Mouse (Mus musculus): ENCODE data around the gene Hopx.

Gene Hopx

GRCm38 (mm10) chr5:77114817-77115731, at the start of gene Hopx:
Gene Hopx, minus strand, starts transcription at chr5:77115121.
- DNase-seq: no peak

DNA sequence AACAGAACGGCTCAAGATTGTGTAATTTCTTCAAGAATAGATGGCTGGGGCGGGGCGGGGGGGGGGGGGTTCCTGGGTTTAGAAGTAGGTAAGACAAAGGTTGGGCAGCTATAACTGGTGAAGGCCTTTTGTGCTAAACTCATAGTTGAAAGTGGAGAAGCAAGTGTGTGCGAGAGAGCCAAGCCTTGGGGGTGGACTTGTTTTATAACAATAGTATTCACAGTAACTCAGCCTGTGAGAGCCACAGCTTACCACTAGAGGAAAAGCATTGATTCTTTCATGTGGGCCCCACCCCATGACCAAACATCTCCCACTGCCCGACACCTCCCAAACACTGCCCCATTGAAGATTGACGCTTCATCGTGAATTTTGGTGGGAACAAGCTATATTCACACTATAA, 48.7 kb upstream of the Hopx start:
- DNase-seq: no peak

DNA sequence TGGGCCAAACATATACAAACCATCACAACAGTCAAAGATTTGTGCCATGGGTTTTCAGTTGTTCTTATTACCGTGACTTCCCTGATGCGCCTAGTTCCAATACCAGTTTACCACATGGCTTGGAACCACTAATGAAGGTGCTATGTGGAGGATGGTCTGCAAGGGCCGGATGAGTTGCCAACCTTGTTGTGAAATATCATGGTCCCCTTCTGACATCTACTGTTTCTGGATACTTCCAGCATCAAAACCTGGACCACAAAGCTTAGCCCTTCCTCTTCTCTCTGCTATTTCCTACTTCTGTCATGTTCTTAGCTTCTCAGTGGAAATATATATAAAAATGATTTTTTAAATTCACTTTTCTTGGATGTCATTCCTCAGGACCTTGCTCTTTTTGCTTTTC, 47.6 kb upstream of the Hopx start:
- DNase-seq: no peak

GRCm38 (mm10) chr5:77157777-77158540, 43.0 kb upstream of the Hopx start:
- DNase-seq: no peak

DNA sequence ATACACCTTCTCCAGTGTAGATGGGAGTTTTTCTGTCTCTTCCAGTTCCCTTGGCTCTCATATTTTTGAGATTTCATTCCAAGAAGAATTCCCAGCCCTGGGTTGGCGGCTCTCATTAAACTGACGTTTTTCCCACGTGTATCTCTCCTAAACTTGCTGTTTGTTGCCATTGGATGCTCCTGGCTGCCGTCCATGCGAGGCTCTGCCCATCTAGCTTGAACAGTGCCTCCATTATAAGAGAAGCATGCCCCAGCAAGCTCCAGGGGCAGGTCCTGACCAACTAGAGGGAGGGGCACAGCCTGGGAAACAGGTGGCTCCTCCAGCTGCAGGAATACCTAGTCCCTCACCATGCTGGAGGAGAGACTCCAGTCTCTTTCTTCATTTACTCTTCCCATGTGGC, 42.0 kb upstream of the Hopx start:
- DNase-seq: no peak

GRCm38 (mm10) chr5:77155526-77155925, 40.6 kb upstream of the Hopx start:
- DNase-seq: no peak

DNA sequence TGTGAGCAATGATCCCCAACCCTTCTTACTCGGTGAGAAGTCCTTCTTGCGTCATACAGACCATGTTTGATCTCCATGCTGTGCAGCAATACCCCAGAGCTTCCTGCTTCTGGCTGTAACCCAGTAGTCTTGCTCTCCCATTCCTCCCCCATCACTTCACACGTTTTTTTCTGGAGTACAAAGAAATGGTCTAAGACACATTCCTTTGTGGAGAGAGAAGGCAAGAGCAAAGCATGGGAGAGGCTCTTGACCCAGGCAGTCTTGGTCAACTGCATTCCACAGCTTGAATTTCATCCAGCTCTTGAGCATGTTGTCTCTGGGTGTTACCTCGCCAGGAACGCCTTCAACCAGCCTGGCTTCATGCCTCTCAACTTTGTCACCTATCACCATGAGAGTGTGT, 39.9 kb upstream of the Hopx start:
- no peak for DNase-seq

GRCm38 (mm10) chr5:77151738-77152137, 36.8 kb upstream of the Hopx start:
- no peak for DNase-seq

DNA sequence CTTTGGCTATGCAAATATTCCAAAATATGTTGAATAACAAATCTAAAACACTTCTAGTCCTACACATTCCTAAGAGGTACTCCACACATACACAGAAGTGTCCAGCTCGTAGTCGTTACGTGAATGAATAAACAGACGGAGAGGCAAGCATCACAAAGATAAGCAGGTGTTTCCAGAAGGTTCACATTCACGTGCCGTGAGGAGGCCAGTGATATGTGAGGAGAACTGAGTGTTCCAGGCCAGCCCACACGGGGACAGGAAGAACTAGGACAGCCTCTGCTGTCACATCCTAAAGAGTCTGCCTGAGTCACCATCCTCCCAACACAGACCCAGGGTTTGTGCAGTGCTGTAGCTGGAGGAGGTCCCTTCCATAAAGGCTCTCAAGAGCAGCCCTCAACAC, 36.2 kb upstream of the Hopx start:
- no peak for DNase-seq

DNA sequence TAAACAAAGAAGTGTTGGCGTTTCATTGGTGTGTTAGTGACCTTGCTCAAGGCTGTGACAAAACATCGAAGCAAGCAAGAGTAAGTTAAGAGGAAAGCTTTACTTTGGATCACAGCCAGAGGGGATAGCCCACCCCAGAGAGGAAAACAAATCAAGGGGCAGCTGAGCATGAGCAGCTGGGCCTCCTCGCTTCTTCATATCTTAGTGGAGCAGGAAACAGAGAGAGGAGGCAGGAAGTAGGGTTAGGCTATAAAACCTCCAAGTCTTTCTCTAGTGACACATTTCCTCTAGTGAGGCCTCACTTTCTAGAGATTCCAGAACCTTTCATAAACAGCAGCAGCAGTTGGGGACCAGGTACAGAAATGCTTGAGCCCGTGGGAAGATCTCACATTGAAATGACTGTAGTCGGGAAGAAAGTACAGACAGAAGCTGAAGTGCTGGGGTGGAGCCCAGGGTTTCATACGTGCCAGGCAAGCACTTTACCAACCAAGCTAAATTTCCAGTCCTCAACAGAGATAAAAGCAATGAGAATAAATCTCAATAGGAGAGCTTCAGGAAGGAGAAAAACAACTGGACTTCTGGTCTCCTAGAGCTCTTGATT, 33.2 kb upstream of the Hopx start:
- no peak for DNase-seq

DNA sequence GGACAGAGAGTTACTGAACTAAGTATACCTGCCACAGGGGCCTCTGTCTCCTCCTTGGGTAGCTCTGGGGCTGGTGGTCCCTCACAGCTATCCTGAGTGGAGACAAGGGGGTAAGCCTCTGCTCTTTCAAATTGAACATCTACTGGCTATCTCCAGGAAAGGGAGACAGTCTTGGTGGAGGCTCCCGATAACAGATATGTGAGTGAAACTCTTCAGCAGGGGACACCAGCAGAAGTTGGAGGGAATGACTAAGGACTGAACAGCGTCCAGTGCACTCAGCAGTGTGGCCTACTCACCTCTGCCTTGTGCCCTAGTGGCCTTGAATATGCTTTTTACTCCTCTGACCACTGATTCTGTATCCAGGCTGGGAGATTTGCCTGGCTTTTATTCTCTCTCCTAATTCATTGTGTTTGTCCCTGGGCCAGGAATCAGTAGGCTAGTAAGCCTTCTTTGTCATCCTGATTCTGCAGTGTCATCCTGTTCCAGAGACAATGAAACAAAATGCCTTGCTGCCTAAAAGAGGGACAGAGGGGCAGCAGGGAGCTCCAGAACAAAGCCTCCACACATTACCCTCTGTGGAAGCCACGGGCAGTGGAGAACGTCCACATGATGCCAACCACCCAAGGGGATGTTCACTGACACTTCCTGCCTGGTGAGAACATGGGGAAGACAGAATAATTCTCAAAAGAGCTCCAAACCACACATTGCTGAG, 31.7 kb upstream of the Hopx start:
- DNase-seq: no peak

DNA sequence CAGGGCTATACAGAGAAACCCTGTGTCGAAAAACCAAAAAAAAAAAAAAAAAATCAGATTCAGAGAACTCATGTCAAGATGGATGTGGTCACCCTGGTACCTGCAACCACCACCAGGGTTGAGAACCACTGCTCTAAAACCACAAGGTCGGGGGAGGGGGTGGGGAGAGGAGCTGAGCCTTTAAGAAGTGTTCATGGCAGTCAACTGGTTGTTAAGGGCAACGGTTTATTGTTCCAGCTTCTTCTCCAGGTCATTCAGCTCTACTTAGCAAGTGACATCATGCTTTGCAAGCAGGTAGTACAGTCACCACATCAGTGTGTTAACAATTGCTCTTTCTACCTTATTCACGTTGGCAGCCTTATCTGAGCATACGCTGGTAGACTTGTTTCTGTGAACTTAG, 29.7 kb upstream of the Hopx start:
- DNase-seq: no peak

GRCm38 (mm10) chr5:77143076-77143475, 28.2 kb upstream of the Hopx start:
- DNase-seq: no peak

DNA sequence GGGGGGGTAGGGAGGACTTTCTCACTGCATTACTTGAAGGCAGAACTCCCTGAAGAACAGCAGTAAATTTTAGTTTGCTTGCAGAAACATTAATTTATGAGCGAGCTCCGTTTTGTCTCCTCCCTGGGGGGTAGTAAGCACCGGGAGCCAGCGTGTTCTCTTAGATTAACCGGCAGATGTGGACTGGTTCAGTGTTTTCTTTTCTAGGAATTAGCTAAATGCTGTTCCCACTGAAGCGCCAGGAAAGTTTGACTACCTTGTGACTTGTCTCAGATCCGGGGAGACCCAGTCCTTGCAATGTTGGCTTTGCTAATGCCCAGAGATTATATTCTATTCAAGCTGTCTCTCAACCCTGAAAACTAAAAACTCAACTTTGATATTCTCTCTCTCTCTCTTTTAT, 26.4 kb upstream of the Hopx start:
- DNase-seq: no peak

DNA sequence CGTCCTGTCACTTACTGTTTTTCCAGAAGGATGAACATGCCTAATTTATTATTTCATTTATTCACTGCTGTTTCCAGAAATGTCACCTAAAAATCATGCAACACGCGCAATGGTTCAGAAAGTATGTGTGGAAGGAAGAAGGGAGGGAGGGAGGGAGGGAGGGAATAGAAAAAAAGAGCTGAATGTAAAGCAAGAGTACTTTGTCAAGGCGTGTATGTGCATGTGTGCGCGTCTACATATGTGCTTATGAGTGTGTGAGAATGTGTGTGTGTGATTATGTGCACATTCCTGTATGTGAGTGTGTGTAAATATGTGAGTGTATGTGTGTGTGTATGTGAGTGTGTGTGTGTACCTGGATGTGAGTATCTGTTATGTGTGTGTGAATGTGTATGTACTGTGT, 25.9 kb upstream of the Hopx start:
- no peak for DNase-seq

DNA sequence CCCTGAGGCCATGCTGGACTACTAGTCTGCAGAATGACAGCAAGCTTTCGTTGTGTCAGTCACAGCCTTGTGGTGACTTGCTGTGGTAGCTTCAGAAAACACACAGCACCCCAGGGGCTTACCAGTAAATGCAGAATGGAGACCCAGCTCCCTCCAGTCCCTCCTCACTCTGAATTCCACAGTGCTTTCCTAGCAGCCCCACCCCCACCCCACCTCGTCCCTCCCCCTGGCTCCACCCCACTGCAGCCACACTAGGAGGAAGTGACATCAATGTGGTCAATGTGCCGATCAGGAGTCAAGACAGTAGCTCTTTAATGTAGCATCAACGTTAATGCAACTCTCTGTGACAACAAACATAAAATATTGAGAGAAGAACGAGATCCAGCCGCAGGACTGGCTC, 25.2 kb upstream of the Hopx start:
- peak; percentile 64 to 70 for DNase-seq

- DNase-seq: no peak
These were observed 22.9 kb upstream of the Hopx start for GRCm38 (mm10) chr5:77137701-77138265.

GRCm38 (mm10) chr5:77136684-77137224, 21.8 kb upstream of the Hopx start:
- DNase-seq: no peak

DNA sequence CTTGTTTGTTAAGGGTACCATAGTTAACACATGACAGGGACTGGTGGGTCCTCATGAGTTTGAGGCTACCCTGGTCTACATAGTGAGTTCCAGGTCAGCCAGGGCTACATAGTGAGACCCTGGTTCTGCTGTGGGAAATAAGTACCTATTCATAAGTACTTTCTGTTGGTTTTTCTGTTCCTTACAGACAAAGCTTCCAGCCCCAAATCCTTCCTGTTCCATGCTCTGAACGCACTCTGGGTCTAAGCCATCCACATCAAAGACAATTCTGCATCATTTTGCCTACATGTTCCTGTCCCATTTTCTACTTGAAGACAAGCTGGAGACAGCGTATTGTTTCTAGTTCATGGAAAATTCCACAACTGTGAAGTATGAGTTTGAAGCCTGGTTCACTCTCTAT, 20.0 kb upstream of the Hopx start:
- no peak for DNase-seq

DNA sequence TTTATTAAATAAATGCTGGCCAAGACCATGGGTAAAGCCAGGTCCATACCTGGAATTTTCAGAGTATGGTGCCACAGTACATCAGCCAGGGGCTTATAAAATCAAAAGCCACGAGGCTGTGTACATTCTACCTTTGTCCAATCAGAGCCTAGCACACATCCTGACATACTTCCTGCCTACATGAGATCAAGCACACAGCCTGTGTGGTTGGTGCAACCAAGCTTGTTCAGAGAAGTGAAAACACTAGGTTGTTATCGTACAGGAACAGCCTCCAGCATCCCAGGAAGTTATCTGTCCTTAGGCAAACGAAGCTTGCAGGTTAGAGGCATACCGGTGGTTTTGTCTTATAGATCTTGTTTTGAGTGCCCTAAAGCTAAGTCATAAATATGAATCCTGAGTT, 19.5 kb upstream of the Hopx start:
- DNase-seq: peak in 1 of 2 experiments; percentile 4

DNA sequence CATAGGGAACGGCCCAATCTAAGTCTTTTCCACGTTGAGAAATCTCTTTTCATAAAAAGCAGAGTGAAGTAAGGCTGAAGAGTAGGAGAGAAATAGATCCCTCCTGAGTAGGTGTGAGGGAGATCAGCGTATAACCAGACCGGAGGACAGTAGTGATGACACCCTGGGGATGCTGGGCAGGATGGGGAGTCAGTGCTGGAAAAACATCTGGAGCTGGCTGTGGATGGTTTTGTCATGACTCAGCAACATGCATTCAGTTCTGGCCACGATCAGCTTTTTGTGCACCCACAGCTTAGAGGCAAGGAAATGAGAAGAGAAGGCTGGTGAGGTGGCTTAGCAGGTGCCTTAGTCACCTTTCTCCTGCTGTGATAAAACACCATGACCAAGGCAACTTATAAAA, 19.0 kb upstream of the Hopx start:
- no peak for DNase-seq

- no peak for DNase-seq
These were observed 17.7 kb upstream of the Hopx start for GRCm38 (mm10) chr5:77132457-77133135.
